ENCODE assay signal across 12 mouse cellular contexts in genomic region chr1:138995621-138996380, GRCm38 (mm10). TPM values are rescaled to one million over a fixed set of nuclear protein-coding genes. Genes with fewer than 3 reads are reported as not detected.
A peak's percentile ranks its signal among the peaks of the same experiment; 100 is the strongest.
DNase-seq lines count a peak whose midpoint lies in the region; ATAC-seq and TF ChIP-seq lines count a peak whose summit lies in the region.
"Had no signal": no experiment of that assay in that cellular context is flagged by ENCODE, and none has a peak within 500 bp of the region (broad histone marks: within the 10 kb centered on the region; RNA-seq: fewer than 3 reads in every experiment).

No protein-coding gene starts in this region.

- no peak overlapping the region for H3K9ac ChIP-seq in intestine, embryonic 14.5 days (ENCODE audit: low read length)
- H3K9ac ChIP-seq in intestine, embryonic 15.5 days, result no peak overlapping the region
- H3K9ac ChIP-seq: liver, embryonic 13.5 days had no signal

- no peaks in the 10 kb centered on the region for H3K4me1 ChIP-seq in intestine, embryonic 14.5 days (replicated peaks; ENCODE audit: control insufficient read depth, insufficient read depth, low read length)
- H3K4me1 ChIP-seq in intestine, embryonic 15.5 days (replicated peaks), result peaks cover 2% of the 10 kb centered on the region; the same call in 1 of the 2 replicates

- H3K27me3 ChIP-seq in intestine, embryonic 14.5 days (replicated peaks; ENCODE audit: control insufficient read depth, insufficient read depth, low read length), result no peaks in the 10 kb centered on the region
- H3K27me3 ChIP-seq in intestine, embryonic 15.5 days (replicated peaks), result no peaks in the 10 kb centered on the region
- H3K27me3 ChIP-seq: liver, embryonic 13.5 days had no signal

- intact Hi-C loops in gastrocnemius, adult 2 months (cut with DNase I), result no loop called here

- TF ChIP-seq CTCF in brain, embryonic 14.5 days (IDR thresholded peaks at IDR 0.05; ENCODE audit: borderline replicate concordance, extremely low read depth, insufficient read depth, insufficient read length), result no peak
- no peak for TF ChIP-seq CTCF in gastrocnemius, adult 2 months (IDR thresholded peaks at IDR 0.05)

- no peak overlapping the region for H3K4me2 ChIP-seq in intestine, embryonic 14.5 days (ENCODE audit: low read length)
- no peak overlapping the region for H3K4me2 ChIP-seq in intestine, embryonic 15.5 days (replicated peaks)
- H3K4me2 ChIP-seq: liver, embryonic 13.5 days had no signal

- TF ChIP-seq POLR2A in brain, embryonic 14.5 days (IDR thresholded peaks at IDR 0.05; ENCODE audit: borderline replicate concordance, extremely low read depth, insufficient read depth, insufficient read length, poor library complexity, severe bottlenecking), result no peak

- H3K36me3 ChIP-seq in intestine, embryonic 14.5 days (ENCODE audit: control insufficient read depth, insufficient read depth, low read length), result no peaks in the 10 kb centered on the region
- H3K36me3 ChIP-seq in intestine, embryonic 15.5 days, result no peaks in the 10 kb centered on the region
- H3K36me3 ChIP-seq: liver, embryonic 13.5 days had no signal

- WGBS in intestine, embryonic 14.5 days, result 83% methylated on average over 6 of the region's 6 CpGs
- WGBS in intestine, embryonic 15.5 days, result 87% methylated on average over 6 of the region's 6 CpGs

- H3K4me3 ChIP-seq in intestine, embryonic 14.5 days (ENCODE audit: low read depth, low read length), result no peak overlapping the region
- no peak overlapping the region for H3K4me3 ChIP-seq in intestine, embryonic 15.5 days (replicated peaks)
- no peak overlapping the region for H3K4me3 ChIP-seq in gastrocnemius, adult 2 months
- H3K4me3 ChIP-seq: liver, embryonic 13.5 days; midbrain, embryonic 10.5 days had no signal

- DNase-seq in intestine, embryonic 14.5 days (ENCODE audit: low spot score), result peak; percentile 18
- DNase-seq in brain, embryonic 14.5 days (ENCODE audit: low read depth), result peak; percentile 61
- DNase-seq in layer of hippocampus, adult 9-11 months, result peak; percentile 82
- peak; percentile 20 for DNase-seq in retina, embryonic 14.5 days (ENCODE audit: low spot score)
- no peak for DNase-seq in gastrocnemius, adult 2 months
- DNase-seq in adrenal gland, postnatal 25 days, result no peak
- DNase-seq: cerebellum, adult 2 months; heart, postnatal 14 days; liver, embryonic 13.5 days had no signal

- ATAC-seq in intestine, embryonic 14.5 days (replicated peaks; ENCODE audit: low FRiP score, low TSS enrichment, low read depth), result no peak
- no peak for ATAC-seq in intestine, embryonic 15.5 days
- ATAC-seq: lung, postnatal 0 days had no signal

- no peaks in the 10 kb centered on the region for H3K9me3 ChIP-seq in intestine, embryonic 14.5 days (ENCODE audit: control insufficient read depth, low read length)
- no peaks in the 10 kb centered on the region for H3K9me3 ChIP-seq in intestine, embryonic 15.5 days
- H3K9me3 ChIP-seq: liver, embryonic 13.5 days had no signal

- no peak overlapping the region for H3K27ac ChIP-seq in intestine, embryonic 14.5 days (ENCODE audit: low read depth)
- H3K27ac ChIP-seq in intestine, embryonic 15.5 days, result no peak overlapping the region
- H3K27ac ChIP-seq in gastrocnemius, adult 2 months, result no peak overlapping the region
- H3K27ac ChIP-seq: liver, embryonic 13.5 days had no signal

RNA-seq across cellular contexts. Expression of gene Dennd1b, which starts 32.6 kb away (rescaled TPM):
- polyA plus RNA-seq in intestine, embryonic 14.5 days (2014; fragmentation: Nextera tagmentation; extraction: Ambion mirVana), result 10.2 and 11.6 TPM in 2 replicates
- polyA plus RNA-seq in intestine, embryonic 15.5 days (2015; fragmentation: Nextera tagmentation; extraction: Ambion mirVana), result 9.0 and 9.4 TPM in 2 replicates
- polyA plus RNA-seq in brain, embryonic 14.5 days (2012; rRNA removed), result 4.8 and 7.2 TPM in 2 replicates
- total RNA-seq in gastrocnemius, adult 2 months (2021), result 10 to 100 TPM; 20.4 to 22.8 TPM
- total RNA-seq in adrenal gland, postnatal 25 days (2021), result 27.8 and 30.9 TPM in 2 replicates

Comparison
In these comparisons a context has a peak if more than half of its experiments do, and no peak if none do; other contexts are left out.
1. DNase-seq: peak in intestine, embryonic 14.5 days (single experiment), brain, embryonic 14.5 days (single experiment), layer of hippocampus, adult 9-11 months (single experiment) and retina, embryonic 14.5 days (single experiment); none in gastrocnemius, adult 2 months (single experiment) and adrenal gland, postnatal 25 days (single experiment).